Mouse (Mus musculus): ENCODE results near the gene Pigr.

Pigr gene

GRCm38 (mm10) chr1:130829906-130830830, 3.7 kb downstream of the Pigr start:
- ATAC-seq (ENCODE audit: low TSS enrichment) = no peak

GRCm38 (mm10) chr1:130832230-130833149, 6.0 kb downstream of the Pigr start:
- ATAC-seq (ENCODE audit: low TSS enrichment) = no peak

GRCm38 (mm10) chr1:130835161-130835936, 8.9 kb downstream of the Pigr start:
- ATAC-seq (ENCODE audit: low TSS enrichment) = peak; percentile 69; the same call in 1 of the 2 replicates

GRCm38 (mm10) chr1:130838288-130838687, 11.8 kb downstream of the Pigr start:
- no peak for ATAC-seq (ENCODE audit: low TSS enrichment)

GRCm38 (mm10) chr1:130840599-130841379, 14.3 kb downstream of the Pigr start:
- no peak for ATAC-seq (ENCODE audit: low TSS enrichment)

- no peak for ATAC-seq (ENCODE audit: low TSS enrichment)
These were observed 15.1 kb downstream of the Pigr start for GRCm38 (mm10) chr1:130841621-130842020.

- no peak for ATAC-seq (ENCODE audit: low TSS enrichment)
These were observed 18.0 kb downstream of the Pigr start for GRCm38 (mm10) chr1:130844516-130844915.

GRCm38 (mm10) chr1:130849530-130850214, 23.2 kb downstream of the Pigr start:
- peak; percentile 89 for ATAC-seq (ENCODE audit: low TSS enrichment)

GRCm38 (mm10) chr1:130850405-130850804, 23.9 kb downstream of the Pigr start:
- peak; percentile 39 for ATAC-seq (ENCODE audit: low TSS enrichment)

- no peak for ATAC-seq (ENCODE audit: low TSS enrichment)
These were observed 28.3 kb downstream of the Pigr start for GRCm38 (mm10) chr1:130854819-130855218.

GRCm38 (mm10) chr1:130855723-130856122, 29.2 kb downstream of the Pigr start:
- ATAC-seq (ENCODE audit: low TSS enrichment) = no peak

- no peak for ATAC-seq (ENCODE audit: low TSS enrichment)
These were observed 31.0 kb downstream of the Pigr start for GRCm38 (mm10) chr1:130857456-130857855.

GRCm38 (mm10) chr1:130864238-130864637, 37.8 kb downstream of the Pigr start:
- ATAC-seq (ENCODE audit: low TSS enrichment) = peak; percentile 57

- ATAC-seq (ENCODE audit: low TSS enrichment) = no peak
These were observed 38.3 kb downstream of the Pigr start for GRCm38 (mm10) chr1:130864741-130865140.

GRCm38 (mm10) chr1:130865541-130866221, 39.2 kb downstream of the Pigr start, which contains the start of gene Fcmr:
Fcmr (plus strand) TSS chr1:130865669.
- ATAC-seq (ENCODE audit: low TSS enrichment) = no peak

- no peak for ATAC-seq (ENCODE audit: low TSS enrichment)
These were observed 46.4 kb downstream of the Pigr start for GRCm38 (mm10) chr1:130872912-130873311.

GRCm38 (mm10) chr1:130875139-130875538, 48.7 kb downstream of the Pigr start:
- peak; percentile 87 for ATAC-seq (ENCODE audit: low TSS enrichment)

GRCm38 (mm10) chr1:130875910-130876309, 49.4 kb downstream of the Pigr start:
- no peak for ATAC-seq (ENCODE audit: low TSS enrichment)

- peak; percentile 69 for ATAC-seq (ENCODE audit: low TSS enrichment)
These were observed 50.5 kb downstream of the Pigr start for GRCm38 (mm10) chr1:130876931-130877509.
